Mouse (Mus musculus) intestine, embryonic 15.5 days (tissue): ENCODE measurements around the gene Btnl2. TPM values are rescaled to one million over a fixed set of nuclear protein-coding genes. Genes with fewer than 3 reads are reported as not detected.

Experiments
- ATAC-seq: fragments of 200-750 bp; cut with Nextera tagmentation; 2 replicates; pipeline ENCODE4 v1.8.0; 2017; ENCODE audit warnings: moderate TSS enrichment, moderate library complexity
- H3K27ac ChIP-seq: fragments of 300-500 bp; sonication (generic); 2 replicates; pipeline ENCODE4 v1.5.1; 2015; ENCODE audit warnings: mild to moderate bottlenecking, inconsistent platforms
- H3K27me3 ChIP-seq: fragments of 300-500 bp; sonication (generic); replicated peaks from 2 replicates; pipeline ENCODE4 v1.6.1; 2015; ENCODE audit warnings: inconsistent platforms
- H3K36me3 ChIP-seq: fragments of 300-500 bp; sonication (generic); 2 replicates; pipeline ENCODE4 v1.6.1; 2015; ENCODE audit warnings: inconsistent platforms
- H3K4me1 ChIP-seq: fragments of 300-500 bp; sonication (generic); replicated peaks from 2 replicates; pipeline ENCODE4 v1.6.1; 2015; ENCODE audit warnings: inconsistent platforms
- H3K4me2 ChIP-seq: fragments of 300-500 bp; sonication (generic); replicated peaks from 2 replicates; pipeline ENCODE4 v1.6.1; 2015; ENCODE audit warnings: mild to moderate bottlenecking, inconsistent platforms
- H3K4me3 ChIP-seq: fragments of 300-500 bp; sonication (generic); replicated peaks from 2 replicates; pipeline ENCODE4 v1.5.1; 2015; ENCODE audit warnings: inconsistent platforms
- H3K9ac ChIP-seq: fragments of 300-500 bp; sonication (generic); 2 replicates; pipeline ENCODE4 v1.6.1; 2015; ENCODE audit warnings: inconsistent platforms
- H3K9me3 ChIP-seq: fragments of 300-500 bp; sonication (generic); 2 replicates; pipeline ENCODE4 v1.6.1; 2016; ENCODE audit warnings: inconsistent platforms
- WGBS: fragments of 180-500 bp; shearing (Covaris S2); methylation state at CpG from one replicate; pipeline ENCODE4 v1.1.7; 2015; 5-methylcytosine and 5-hydroxymethylcytosine counted together
- polyA plus RNA-seq: library from polyadenylated mRNA; unstranded; fragments of >200 nt; fragmentation: Nextera tagmentation; extraction: Ambion mirVana; gene quantifications from 2 replicates; pipeline ENCODE4 v1.2.1, GENCODE M21; 2015

Gene Btnl2
- polyA plus RNA-seq, 1 experiment from 2014 or later, result 3.7 TPM

GRCm38 (mm10) chr17:34316697-34317096 lies 37.9 kb upstream of the Btnl2 start:
- Histone ChIP-seq H3K27ac (no peak overlapping the region), H3K9ac (no peak overlapping the region), H3K4me2 (no peak overlapping the region), H3K36me3 (no peaks in the 10 kb centered on the region), H3K27me3 (no peaks in the 10 kb centered on the region), H3K9me3 (no peaks in the 10 kb centered on the region), H3K4me1 (no peaks in the 10 kb centered on the region), H3K4me3 (no peak overlapping the region)
- 74% methylated on average over 2 of the region's 2 CpGs for WGBS
- no peak for ATAC-seq

- Histone ChIP-seq H3K4me3 (no peak overlapping the region), H3K9ac (no peak overlapping the region), H3K27me3 (no peaks in the 10 kb centered on the region), H3K4me2 (no peak overlapping the region), H3K36me3 (no peaks in the 10 kb centered on the region), H3K9me3 (no peaks in the 10 kb centered on the region), H3K27ac (no peak overlapping the region), H3K4me1 (no peaks in the 10 kb centered on the region)
- no peak for ATAC-seq
- 21% methylated on average over 2 of the region's 2 CpGs for WGBS
Observed at GRCm38 (mm10) chr17:34317275-34317674, 37.3 kb upstream of the Btnl2 start.

GRCm38 (mm10) chr17:34325436-34325835 lies 29.2 kb upstream of the Btnl2 start, which contains the start of gene H2-Eb2:
Gene H2-Eb2 (plus strand): TSS chr17:34325665.
- ATAC-seq, result no peak
- Histone ChIP-seq H3K4me2 (no peak within 1 kb of the TSS), H3K27ac (no peak within 1 kb of the TSS), H3K4me1 (no peaks in the 10 kb centered on the region), H3K9ac (no peak within 1 kb of the TSS), H3K36me3 (no peaks in the 10 kb centered on the region), H3K27me3 (no peaks in the 10 kb centered on the region), H3K4me3 (no peak within 1 kb of the TSS), H3K9me3 (no peaks in the 10 kb centered on the region)
- 55% methylated on average over 4 of the region's 4 CpGs for WGBS

- H3K4me1 ChIP-seq, result no peaks in the 10 kb centered on the region
- no peak overlapping the region for H3K27ac ChIP-seq
- H3K9ac ChIP-seq, result no peak overlapping the region
- H3K4me2 ChIP-seq, result no peak overlapping the region
- no peak for ATAC-seq
- H3K36me3 ChIP-seq, result no peaks in the 10 kb centered on the region
- H3K27me3 ChIP-seq, result no peaks in the 10 kb centered on the region
- WGBS, result 79% methylated on average over 3 of the region's 3 CpGs
- H3K9me3 ChIP-seq, result no peaks in the 10 kb centered on the region
- H3K4me3 ChIP-seq, result no peak overlapping the region
Observed at GRCm38 (mm10) chr17:34326373-34326772, 28.2 kb upstream of the Btnl2 start.

GRCm38 (mm10) chr17:34329807-34330206 lies 24.8 kb upstream of the Btnl2 start:
- H3K4me1 ChIP-seq, result no peaks in the 10 kb centered on the region
- H3K36me3 ChIP-seq, result no peaks in the 10 kb centered on the region
- no peaks in the 10 kb centered on the region for H3K9me3 ChIP-seq
- H3K27ac ChIP-seq, result no peak overlapping the region
- no peak overlapping the region for H3K9ac ChIP-seq
- no peak overlapping the region for H3K4me2 ChIP-seq
- H3K27me3 ChIP-seq, result no peaks in the 10 kb centered on the region
- no peak overlapping the region for H3K4me3 ChIP-seq
- ATAC-seq, result no peak
- 68% methylated on average over 2 of the region's 2 CpGs for WGBS

GRCm38 (mm10) chr17:34331200-34331599 lies 23.4 kb upstream of the Btnl2 start:
- Histone ChIP-seq H3K36me3 (no peaks in the 10 kb centered on the region), H3K4me2 (no peak overlapping the region), H3K4me1 (no peaks in the 10 kb centered on the region), H3K4me3 (no peak overlapping the region), H3K27me3 (no peaks in the 10 kb centered on the region), H3K27ac (no peak overlapping the region), H3K9me3 (no peaks in the 10 kb centered on the region), H3K9ac (no peak overlapping the region)
- no peak for ATAC-seq
- 98% methylated on average over 1 of the region's 1 CpGs for WGBS

- no peak for ATAC-seq
- no peak overlapping the region for H3K9ac ChIP-seq
- no peak overlapping the region for H3K27ac ChIP-seq
- no peaks in the 10 kb centered on the region for H3K27me3 ChIP-seq
- H3K4me1 ChIP-seq, result no peaks in the 10 kb centered on the region
- H3K4me2 ChIP-seq, result no peak overlapping the region
- H3K9me3 ChIP-seq, result no peaks in the 10 kb centered on the region
- no peak overlapping the region for H3K4me3 ChIP-seq
- H3K36me3 ChIP-seq, result no peaks in the 10 kb centered on the region
- 55% methylated on average over 3 of the region's 3 CpGs for WGBS
Observed at GRCm38 (mm10) chr17:34340619-34341402, 13.8 kb upstream of the Btnl2 start.

GRCm38 (mm10) chr17:34344882-34345281 lies 9.7 kb upstream of the Btnl2 start:
- H3K4me3 ChIP-seq, result no peak overlapping the region
- H3K4me1 ChIP-seq, result no peaks in the 10 kb centered on the region
- no peaks in the 10 kb centered on the region for H3K36me3 ChIP-seq
- H3K9me3 ChIP-seq, result no peaks in the 10 kb centered on the region
- no peak overlapping the region for H3K4me2 ChIP-seq
- 80% methylated on average over 4 of the region's 4 CpGs for WGBS
- no peak overlapping the region for H3K27ac ChIP-seq
- no peaks in the 10 kb centered on the region for H3K27me3 ChIP-seq
- no peak overlapping the region for H3K9ac ChIP-seq
- ATAC-seq, result no peak

GRCm38 (mm10) chr17:34345486-34345885 lies 9.1 kb upstream of the Btnl2 start:
- no peaks in the 10 kb centered on the region for H3K36me3 ChIP-seq
- H3K9me3 ChIP-seq, result no peaks in the 10 kb centered on the region
- no peak overlapping the region for H3K4me2 ChIP-seq
- no peak overlapping the region for H3K4me3 ChIP-seq
- H3K9ac ChIP-seq, result no peak overlapping the region
- WGBS, result 81% methylated on average over 7 of the region's 7 CpGs
- H3K27ac ChIP-seq, result no peak overlapping the region
- ATAC-seq, result no peak
- no peaks in the 10 kb centered on the region for H3K4me1 ChIP-seq
- H3K27me3 ChIP-seq, result no peaks in the 10 kb centered on the region

- Histone ChIP-seq H3K36me3 (no peaks in the 10 kb centered on the region), H3K9me3 (no peaks in the 10 kb centered on the region), H3K4me1 (no peaks in the 10 kb centered on the region), H3K4me3 (no peak overlapping the region), H3K9ac (no peak overlapping the region), H3K27ac (no peak overlapping the region), H3K4me2 (no peak overlapping the region), H3K27me3 (no peaks in the 10 kb centered on the region)
- no peak for ATAC-seq
- WGBS, result 63% methylated on average over 3 of the region's 3 CpGs
Observed at GRCm38 (mm10) chr17:34346041-34346440, 8.6 kb upstream of the Btnl2 start.

GRCm38 (mm10) chr17:34347606-34348308 lies 6.9 kb upstream of the Btnl2 start:
- H3K4me1 ChIP-seq, result no peaks in the 10 kb centered on the region
- ATAC-seq, result no peak
- 65% methylated on average over 6 of the region's 6 CpGs for WGBS

GRCm38 (mm10) chr17:34349429-34349828 lies 5.2 kb upstream of the Btnl2 start:
- H3K27me3 ChIP-seq, result no peaks in the 10 kb centered on the region
- no peak overlapping the region for H3K9ac ChIP-seq
- H3K9me3 ChIP-seq, result no peaks in the 10 kb centered on the region; the same call in 1 of the 2 replicates
- WGBS, result 3% methylated on average over 4 of the region's 4 CpGs
- no peak for ATAC-seq
- no peak overlapping the region for H3K4me3 ChIP-seq
- no peak overlapping the region for H3K4me2 ChIP-seq
- H3K36me3 ChIP-seq, result no peaks in the 10 kb centered on the region
- no peaks in the 10 kb centered on the region for H3K4me1 ChIP-seq
- no peak overlapping the region for H3K27ac ChIP-seq

More at GRCm38 (mm10) chr17:34347606-34348308, 6.9 kb upstream of the Btnl2 start:
- Histone ChIP-seq H3K27me3 (no peaks in the 10 kb centered on the region), H3K36me3 (no peaks in the 10 kb centered on the region), H3K4me3 (no peak overlapping the region), H3K4me2 (no peak overlapping the region), H3K27ac (no peak overlapping the region), H3K9me3 (no peaks in the 10 kb centered on the region; the same call in 1 of the 2 replicates), H3K9ac (no peak overlapping the region)
